9 mouse cellular contexts compared by ENCODE assay signal in the genomic region with DNA sequence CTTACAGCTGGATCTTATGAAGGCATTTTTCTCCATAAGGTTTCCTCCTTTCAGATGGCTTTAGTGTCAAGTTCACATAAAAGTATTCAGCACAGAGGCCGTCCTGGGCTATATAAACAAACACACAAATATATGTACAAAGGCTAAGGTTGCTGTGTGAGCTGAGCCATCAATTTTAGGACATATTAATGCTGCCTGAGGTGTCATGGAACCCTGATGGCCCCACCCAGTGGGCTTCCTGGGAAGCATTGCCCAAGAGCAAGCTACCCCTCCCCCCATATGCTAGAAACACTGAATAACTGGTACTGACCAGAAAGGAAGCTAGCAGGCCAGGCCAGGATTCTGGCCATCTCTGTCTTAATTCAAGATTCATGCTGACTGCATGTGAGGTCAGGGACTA.
"Had no signal": no experiment of that assay in that cellular context is flagged by ENCODE, and none has a peak within 500 bp of the region (broad histone marks: within the 10 kb centered on the region; RNA-seq: fewer than 3 reads in every experiment).

No protein-coding gene starts in this region.

- H3K27ac ChIP-seq: limb, embryonic 15.5 days; liver, embryonic 12.5 days; lung, embryonic 15.5 days; midbrain, embryonic 13.5 days; stomach, embryonic 15.5 days had no signal

- H3K9me3 ChIP-seq: limb, embryonic 15.5 days; liver, embryonic 12.5 days; lung, embryonic 15.5 days; midbrain, embryonic 13.5 days; stomach, embryonic 15.5 days had no signal

- H3K4me1 ChIP-seq: limb, embryonic 15.5 days; lung, embryonic 15.5 days; stomach, embryonic 15.5 days had no signal

- H3K4me2 ChIP-seq: limb, embryonic 15.5 days; liver, embryonic 12.5 days; lung, embryonic 15.5 days; midbrain, embryonic 13.5 days; stomach, embryonic 15.5 days had no signal

- H3K9ac ChIP-seq: limb, embryonic 15.5 days; liver, embryonic 12.5 days; lung, embryonic 15.5 days; midbrain, embryonic 13.5 days; stomach, embryonic 15.5 days had no signal

- ATAC-seq: liver, embryonic 12.5 days; midbrain, embryonic 13.5 days had no signal

- H3K4me3 ChIP-seq: limb, embryonic 15.5 days; liver, embryonic 12.5 days; lung, embryonic 15.5 days; midbrain, embryonic 13.5 days; stomach, embryonic 15.5 days had no signal

- H3K36me3 ChIP-seq: limb, embryonic 15.5 days; liver, embryonic 12.5 days; lung, embryonic 15.5 days; midbrain, embryonic 13.5 days; stomach, embryonic 15.5 days had no signal

- DNase-seq: kidney, postnatal 25 days; layer of hippocampus, adult 9-11 months; layer of hippocampus, postnatal 36 days; right cerebral cortex, postnatal 14 days had no signal

- H3K27me3 ChIP-seq: limb, embryonic 15.5 days; lung, embryonic 15.5 days; midbrain, embryonic 13.5 days; stomach, embryonic 15.5 days had no signal
